In genomic region chr13:115078997-115079685, GRCm38 (mm10) we compare ENCODE assay signal across 20 mouse cellular contexts. TPM values are rescaled to one million over a fixed set of nuclear protein-coding genes. Genes with fewer than 3 reads are reported as not detected.
DNase-seq lines count a peak whose midpoint lies in the region; TF ChIP-seq lines count a peak whose summit lies in the region.
"Had no signal": no experiment of that assay in that cellular context is flagged by ENCODE, and none has a peak within 500 bp of the region (broad histone marks: within the 10 kb centered on the region; RNA-seq: fewer than 3 reads in every experiment).

No protein-coding gene starts in this region.

- 0 out of 2 replicates have a peak overlapping the region, but pooled peaks have one; percentile 2 for H3K27ac ChIP-seq in liver, adult 2 months (replicated peaks; ENCODE audit: insufficient read depth, low read depth, low read length)
- H3K27ac ChIP-seq: hindbrain, embryonic 10.5 days; hindbrain, embryonic 13.5 days; intestine, embryonic 15.5 days had no signal

- peak; percentile 41 for DNase-seq in liver, adult 2 months (ENCODE audit: extremely low read depth, low read depth, low spot score)
- no peak for DNase-seq in liver
- DNase-seq in Muller cell, postnatal 12 days (ENCODE audit: inconsistent ontology term): peak; percentile 43
- DNase-seq in fibroblast of lung, adult 2 months (ENCODE audit: low read depth): peak; percentile 51
- DNase-seq in gastrocnemius, postnatal 25 days: no peak
- no peak for DNase-seq in testis, postnatal 10 days (ENCODE audit: low spot score)
- DNase-seq: adrenal gland, adult 2 months; adrenal gland, postnatal 14 days; cerebellum, adult 11-12 months; cerebellum, adult 8-10 months; cerebellum, postnatal 10 days; cerebellum, postnatal 36 days; embryo, embryonic 11 days; forebrain, postnatal 0 days; gastrocnemius, adult 2 months; gastrocnemius, postnatal 14 days had no signal

- H3K4me1 ChIP-seq in liver, adult 2 months (ENCODE audit: control insufficient read depth, insufficient read depth, low read length): peaks cover 13% of the 10 kb centered on the region
- H3K4me1 ChIP-seq: hindbrain, embryonic 10.5 days; hindbrain, embryonic 13.5 days; intestine, embryonic 15.5 days had no signal

- no peaks in the 10 kb centered on the region for H3K27me3 ChIP-seq in liver, adult 2 months (ENCODE audit: control insufficient read depth, insufficient read depth, low read length)
- H3K27me3 ChIP-seq: hindbrain, embryonic 13.5 days; intestine, embryonic 15.5 days; Patski had no signal

- no peak overlapping the region for H3K4me3 ChIP-seq in liver, adult 2 months (ENCODE audit: insufficient read depth, low read depth, low read length)
- H3K4me3 ChIP-seq: gastrocnemius, adult 2 months; hindbrain, embryonic 10.5 days; hindbrain, embryonic 13.5 days; intestine, embryonic 15.5 days had no signal

- no peak overlapping the region for H3K9ac ChIP-seq in liver, adult 2 months (ENCODE audit: low read depth, low read length)
- H3K9ac ChIP-seq: forebrain, postnatal 0 days; hindbrain, embryonic 13.5 days; intestine, embryonic 15.5 days had no signal

- no peak for TF ChIP-seq POLR2A in liver, adult 2 months (IDR thresholded peaks at IDR 0.05; ENCODE audit: extremely low read depth, insufficient read depth, low read length)

- 72% methylated on average over 6 of the region's 6 CpGs for WGBS in liver, adult 2 months

- TF ChIP-seq CTCF in liver, adult 2 months (IDR thresholded peaks at IDR 0.05; ENCODE audit: low read depth, low read length): no peak

- H3K79me2 ChIP-seq in liver, adult 2 months (ENCODE audit: control insufficient read depth, insufficient read depth, low read length): peaks cover 11% of the 10 kb centered on the region; the same call in 1 of the 2 replicates

- peaks cover 4% of the 10 kb centered on the region for H3K36me3 ChIP-seq in liver, adult 2 months (ENCODE audit: control insufficient read depth, insufficient read depth, low read length)
- H3K36me3 ChIP-seq: hindbrain, embryonic 10.5 days; hindbrain, embryonic 13.5 days; intestine, embryonic 15.5 days had no signal

RNA-seq across cellular contexts. Expression of gene Pelo, which starts 10.8 kb away (rescaled TPM):
- 3.8 and 5.1 TPM in 2 replicates for total RNA-seq in liver, adult 2 months (2014; rRNA removed)
- polyA plus RNA-seq in liver, adult 2 months (2012; rRNA removed): 20.3 and 28.5 TPM in 2 replicates
- 10 to 100 TPM in 1 of 2 experiments, 1 to 10 TPM in 1; 9.7 to 11.8 TPM for total RNA-seq in gastrocnemius, postnatal 25 days (2021)

RNA-seq across cellular contexts. Expression of gene Gm49395, which starts 22.6 kb away (rescaled TPM):
- 1.6 and 2.7 TPM in 2 replicates for total RNA-seq in liver, adult 2 months (2014; rRNA removed)
- 1.5 and 1.6 TPM in 2 replicates for polyA plus RNA-seq in liver, adult 2 months (2012; rRNA removed)
- 1 to 10 TPM in 1 of 2 experiments, not detected in 1; 2.8 TPM for total RNA-seq in gastrocnemius, postnatal 25 days (2021)

RNA-seq across cellular contexts. Expression of gene Itga1, which starts 22.6 kb away (rescaled TPM):
- 20.1 and 22.2 TPM in 2 replicates for total RNA-seq in liver, adult 2 months (2014; rRNA removed)
- 2.9 and 3.2 TPM in 2 replicates for polyA plus RNA-seq in liver, adult 2 months (2012; rRNA removed)
- total RNA-seq in gastrocnemius, postnatal 25 days (2021): 10 to 100 TPM in 1 of 2 experiments, 1 to 10 TPM in 1; 9.8 to 12.3 TPM

Comparison
In these comparisons a context has a peak if more than half of its experiments do, and no peak if none do; other contexts are left out.
1. DNase-seq: peak in liver, adult 2 months (single experiment), Muller cell, postnatal 12 days (single experiment) and fibroblast of lung, adult 2 months (single experiment); none in liver (single experiment), gastrocnemius, postnatal 25 days (single experiment) and testis, postnatal 10 days (single experiment).